Mouse (Mus musculus): ENCODE measurements around the gene Epb42. TPM values are rescaled to one million over a fixed set of nuclear protein-coding genes. Genes with fewer than 3 reads are reported as not detected.
"Not testable (repeated sequence)": the region's sequence is repeated elsewhere in the genome, so short reads cannot be mapped to it uniquely, and the experiment has no call there.

Gene Epb42
- total RNA-seq (2021), result not detected
- long read RNA-seq, experiment 1, result 0 reads
- long read RNA-seq, experiment 2, result 0 reads

DNA sequence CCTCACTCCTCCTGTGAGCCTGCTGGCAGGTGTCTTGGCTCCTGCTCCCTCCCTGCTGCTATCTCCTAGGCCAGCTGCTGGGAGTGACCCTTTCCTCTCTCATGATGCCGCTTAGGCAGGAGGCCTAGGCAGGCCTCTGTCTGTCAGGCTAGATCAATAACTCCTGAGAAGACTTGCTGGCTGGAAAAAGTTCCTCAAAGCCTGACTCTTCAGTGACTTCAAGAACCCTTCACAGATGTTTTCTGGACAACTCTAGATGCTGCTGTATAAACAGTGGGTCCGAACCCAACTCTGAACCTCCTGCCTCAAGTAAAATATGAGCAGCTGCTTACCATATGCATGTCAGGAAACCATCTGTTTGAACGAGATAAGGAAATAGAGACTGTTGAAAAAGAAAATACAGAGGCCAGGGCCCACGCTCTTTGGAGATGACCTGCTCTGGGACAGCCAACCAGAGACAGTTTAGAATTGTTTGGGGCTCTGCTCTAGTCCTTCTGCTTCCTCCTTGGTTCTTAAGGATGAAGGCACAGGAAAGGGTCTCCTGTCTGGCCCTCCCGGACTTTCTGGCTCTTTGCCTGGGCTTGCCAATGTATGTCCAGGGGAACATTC lies at the start of gene Epb42:
Epb42 (minus strand) TSS at position 340 of the 609 bp plus-strand sequence.
- DNase-seq, result no peak
- intact Hi-C loops (cut with DNase I), result no loop called here

DNA sequence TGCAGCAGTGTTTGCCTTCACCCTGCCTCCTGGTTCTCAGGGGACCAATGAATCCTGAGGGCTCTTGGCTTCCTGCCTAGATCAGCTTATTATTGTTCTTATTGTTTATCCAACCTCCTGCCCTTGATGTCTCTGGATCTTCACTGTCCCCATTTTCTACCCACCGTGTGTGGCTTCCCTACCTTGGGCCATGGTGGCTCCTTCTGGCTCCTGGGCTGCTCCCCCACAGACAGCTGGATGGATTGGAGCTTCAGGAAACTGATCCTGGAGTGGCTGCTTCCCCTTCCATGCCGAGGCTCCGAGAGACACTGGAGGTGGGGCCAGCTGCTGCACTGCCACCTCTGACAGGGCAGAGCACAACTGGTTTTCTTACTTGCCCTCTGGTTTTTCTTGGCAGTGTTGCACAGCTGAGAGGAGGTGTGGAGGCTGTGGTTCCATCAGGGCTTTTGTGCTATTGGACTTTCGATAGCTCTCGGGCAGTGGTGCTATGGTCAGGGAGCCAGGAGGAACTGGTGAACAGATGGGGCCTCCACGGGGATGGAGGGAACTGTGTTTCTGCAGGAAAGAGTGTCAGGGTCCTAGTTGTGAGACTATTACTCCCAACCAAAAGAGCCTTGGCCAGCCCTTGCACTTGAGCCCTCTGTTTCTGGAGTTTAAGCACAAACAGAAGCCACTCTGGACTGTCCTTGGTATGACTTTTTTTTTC lies 48.8 kb upstream of the Epb42 start, which contains the start of gene Tgm5:
Tgm5 (minus strand) TSS at position 362 of the 706 bp plus-strand sequence.
- no peak for DNase-seq
- intact Hi-C loops (cut with DNase I), result loop anchor here (1.0 kb wide), 1 partner anchor 9 kb away; no protein-coding TSS in a partner anchor

DNA sequence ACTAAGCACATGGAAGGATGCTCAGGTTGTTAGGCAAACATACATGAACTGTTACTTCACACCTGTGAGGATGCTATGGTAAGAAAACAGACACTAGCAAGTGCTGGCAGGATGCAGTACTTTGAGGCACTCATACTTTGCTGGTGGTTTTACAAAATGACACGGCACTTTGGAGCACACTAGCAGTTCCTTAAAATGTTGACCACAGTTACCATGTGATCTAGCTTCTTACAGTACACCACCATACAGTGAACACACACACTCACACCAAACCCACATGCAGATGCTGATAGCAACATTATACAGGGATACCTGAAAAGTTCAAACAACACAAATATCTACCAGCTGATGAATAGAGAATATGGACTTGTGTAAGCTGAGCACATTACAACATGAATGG lies 45.8 kb upstream of the Epb42 start:
- intact Hi-C loops (cut with DNase I), result no loop called here
- DNase-seq, result no peak

DNA sequence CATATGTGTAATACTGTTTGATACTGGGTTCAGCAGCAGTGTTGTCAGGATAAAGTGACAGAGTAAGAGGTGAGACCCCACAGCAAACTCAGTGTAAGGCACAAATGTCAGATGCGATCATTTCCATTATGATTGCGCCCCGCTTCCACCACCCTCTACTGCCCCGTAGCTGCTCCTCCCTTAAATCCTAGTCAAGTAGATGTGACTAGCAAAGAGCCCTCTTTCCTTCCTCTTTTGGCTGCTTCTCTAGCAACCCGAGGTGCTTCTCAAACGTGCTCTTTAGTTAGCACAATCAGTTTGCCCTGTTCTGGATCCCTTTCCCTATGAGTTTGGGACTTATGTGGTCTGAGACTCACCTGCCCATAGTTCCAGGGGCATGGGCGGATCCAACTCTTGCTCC lies 37.9 kb upstream of the Epb42 start:
- intact Hi-C loops (cut with DNase I), result no loop called here
- no peak for DNase-seq

DNA sequence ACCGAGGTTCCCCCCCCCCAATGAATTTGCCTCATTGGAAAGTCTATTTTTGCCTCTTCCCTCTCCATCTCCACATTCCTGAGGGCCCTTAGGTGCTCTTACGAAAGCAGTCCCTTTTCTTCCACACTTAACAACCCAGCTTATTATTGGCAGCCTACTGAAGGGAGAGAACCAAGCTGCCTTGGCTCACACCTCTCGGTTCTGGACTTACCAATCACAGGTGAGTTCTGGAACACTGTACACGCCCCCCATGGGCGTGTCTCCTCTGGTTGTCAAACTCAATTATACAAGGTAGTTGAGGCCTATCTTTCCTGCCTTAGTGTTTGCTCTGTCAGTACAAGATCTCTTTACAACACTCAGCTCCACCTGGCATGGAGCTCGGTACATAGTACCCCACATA lies 35.0 kb upstream of the Epb42 start:
- intact Hi-C loops (cut with DNase I), result no loop called here
- DNase-seq, result no peak

DNA sequence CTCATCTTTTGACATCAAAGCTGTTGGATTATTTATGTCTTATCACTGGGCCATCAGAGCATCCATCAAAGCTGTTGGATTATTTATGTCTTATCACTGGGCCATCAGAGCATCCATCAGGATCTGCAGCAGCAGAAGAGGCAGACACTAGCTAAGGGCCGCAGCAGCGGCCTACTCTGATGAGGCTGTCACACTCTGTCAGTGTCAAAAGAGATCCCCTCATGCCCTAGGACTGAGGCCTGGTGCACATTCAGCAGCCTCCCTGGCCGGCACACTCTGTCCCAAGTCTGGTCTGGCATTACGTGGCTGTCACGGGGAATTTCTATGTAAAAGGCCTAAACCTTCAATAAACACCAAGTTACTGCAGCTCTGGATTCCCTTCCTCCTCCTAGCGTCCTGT lies 32.6 kb upstream of the Epb42 start:
- DNase-seq, result no peak
- intact Hi-C loops (cut with DNase I), result no loop called here

DNA sequence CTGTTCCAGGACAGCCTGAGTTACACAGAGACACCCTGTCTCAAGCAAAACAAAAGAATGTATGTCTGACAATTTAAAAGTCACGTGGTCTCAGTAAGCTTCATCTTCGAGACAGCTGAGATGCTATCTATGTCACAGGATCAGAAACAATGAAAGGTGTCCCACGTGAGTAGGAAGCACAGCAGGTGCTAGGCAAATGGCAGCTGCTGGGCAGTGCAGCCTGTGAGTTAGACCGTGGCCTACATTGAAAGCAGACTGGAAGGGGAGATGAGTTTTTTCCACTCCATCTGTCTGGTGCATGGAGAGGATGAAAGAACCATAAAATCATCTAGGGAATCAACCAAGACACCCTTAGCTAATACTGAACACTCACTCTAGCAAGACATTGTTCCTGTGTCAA lies 30.2 kb upstream of the Epb42 start:
- no peak for DNase-seq
- intact Hi-C loops (cut with DNase I), result no loop called here

DNA sequence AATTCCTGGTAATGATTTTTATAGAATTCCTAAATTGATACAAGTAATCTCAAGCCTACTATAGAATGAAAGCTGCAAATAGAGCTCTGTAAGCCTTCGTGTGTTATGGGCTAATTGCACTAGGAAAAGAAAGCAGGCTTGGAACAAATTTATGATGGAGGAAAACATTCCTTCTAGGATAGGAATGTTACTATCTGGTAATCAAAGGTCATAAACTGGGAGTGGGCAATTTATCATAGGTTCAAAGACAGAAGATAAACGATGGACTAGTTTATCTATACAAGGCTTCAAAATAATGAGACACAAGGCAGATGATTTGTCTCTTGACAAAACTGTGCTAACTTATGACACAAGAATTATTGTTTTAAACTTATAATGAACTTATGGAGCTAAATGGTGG lies 24.4 kb upstream of the Epb42 start:
- DNase-seq, result no peak
- intact Hi-C loops (cut with DNase I), result no loop called here

DNA sequence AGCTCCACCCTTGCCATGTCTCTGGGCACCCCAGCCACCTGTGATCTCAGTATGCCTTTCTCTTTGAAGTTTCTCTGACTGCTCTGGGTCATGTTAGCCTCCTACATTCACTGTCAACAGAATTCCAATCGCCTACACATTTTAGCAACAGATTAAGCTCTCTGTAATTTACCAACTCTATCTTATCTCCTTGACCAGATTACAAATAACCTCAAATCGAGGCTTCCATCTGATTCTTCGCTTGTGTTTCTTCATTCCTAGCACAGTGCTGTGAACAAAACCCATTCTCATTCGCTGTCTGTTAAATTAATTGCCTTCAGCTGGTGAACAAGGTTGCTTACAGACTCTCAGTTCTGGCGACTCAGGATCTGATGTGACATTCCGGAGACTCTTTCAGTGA lies 21.1 kb upstream of the Epb42 start:
- intact Hi-C loops (cut with DNase I), result no loop called here
- DNase-seq, result no peak

DNA sequence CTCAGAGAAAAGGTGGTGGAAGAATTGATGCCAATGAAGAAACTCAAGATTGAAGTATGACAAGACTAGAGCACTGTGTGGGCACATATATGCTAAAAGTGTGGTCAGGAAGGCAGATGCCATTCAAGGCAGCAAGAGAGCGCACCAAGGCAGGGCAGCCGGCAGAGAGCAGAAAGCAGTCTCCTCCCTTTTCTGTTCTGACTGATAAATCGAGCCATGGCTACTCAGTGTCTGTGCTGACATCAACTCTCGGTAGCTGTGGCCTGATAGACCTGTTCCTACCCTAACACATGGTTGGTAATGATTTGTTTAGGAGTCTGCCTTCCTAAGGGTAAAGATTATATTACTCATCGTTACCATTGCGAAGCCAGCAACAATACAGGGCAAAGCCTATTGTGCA lies 19.0 kb upstream of the Epb42 start:
- intact Hi-C loops (cut with DNase I), result no loop called here
- no peak for DNase-seq

DNA sequence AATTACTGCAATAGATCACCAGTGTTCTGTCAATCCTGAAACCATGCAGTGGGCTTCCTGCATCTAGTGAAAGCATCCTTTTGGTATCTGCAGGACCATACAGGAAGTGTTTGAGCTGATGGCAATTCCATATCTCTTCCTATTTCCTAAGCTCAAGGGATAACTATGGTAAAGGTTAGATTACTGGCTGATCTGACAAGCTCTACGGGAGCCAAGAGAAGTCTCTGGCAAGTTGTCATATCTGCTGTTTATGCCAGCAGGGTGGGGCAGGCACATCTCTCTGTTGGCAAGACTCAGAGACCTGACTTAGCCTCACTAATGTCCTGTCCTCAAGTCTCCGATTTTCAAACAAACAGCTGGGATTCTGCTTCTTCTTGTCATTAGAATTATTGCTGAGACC lies 17.2 kb upstream of the Epb42 start:
- no peak for DNase-seq
- intact Hi-C loops (cut with DNase I), result no loop called here

DNA sequence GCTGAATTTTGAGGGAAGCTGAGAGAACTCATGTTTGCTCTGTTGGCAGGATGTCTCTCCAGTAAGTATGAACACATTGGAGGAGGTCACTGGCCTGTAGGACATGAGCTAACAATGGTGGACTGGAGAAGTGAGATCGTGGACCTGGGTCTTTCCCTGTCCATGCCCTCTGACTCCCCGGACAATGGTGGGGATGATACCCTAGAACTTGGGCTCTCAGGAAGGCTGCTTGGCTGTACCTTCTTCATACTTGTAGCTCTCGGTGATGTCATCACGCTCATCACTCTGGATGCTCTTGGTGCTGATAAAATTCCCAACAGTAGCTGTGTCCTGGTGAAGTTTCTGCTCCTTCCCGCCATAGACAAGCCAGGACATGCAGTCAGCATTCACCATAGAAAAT lies 15.3 kb upstream of the Epb42 start:
- DNase-seq, result no peak
- intact Hi-C loops (cut with DNase I), result no loop called here

DNA sequence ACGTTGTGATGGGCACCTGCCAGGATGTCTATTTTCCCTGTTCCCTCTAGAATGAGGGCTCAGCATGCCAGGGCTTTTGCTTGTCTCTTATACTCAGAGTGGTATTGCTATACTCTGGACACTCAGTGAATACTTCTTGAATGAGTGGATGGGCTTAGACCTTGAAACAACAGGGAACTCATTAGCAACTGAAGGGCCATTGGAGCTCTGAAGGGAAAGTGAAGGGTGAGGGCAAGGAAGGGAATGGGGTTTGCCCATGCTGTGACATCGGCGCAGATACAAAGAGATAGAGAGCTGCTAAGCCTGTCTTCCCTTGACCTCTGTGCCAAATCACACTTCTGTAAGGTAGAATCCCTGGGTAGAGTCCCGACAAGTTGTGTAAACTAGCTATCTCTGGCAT lies 8.8 kb upstream of the Epb42 start:
- DNase-seq, result no peak
- intact Hi-C loops (cut with DNase I), result no loop called here

DNA sequence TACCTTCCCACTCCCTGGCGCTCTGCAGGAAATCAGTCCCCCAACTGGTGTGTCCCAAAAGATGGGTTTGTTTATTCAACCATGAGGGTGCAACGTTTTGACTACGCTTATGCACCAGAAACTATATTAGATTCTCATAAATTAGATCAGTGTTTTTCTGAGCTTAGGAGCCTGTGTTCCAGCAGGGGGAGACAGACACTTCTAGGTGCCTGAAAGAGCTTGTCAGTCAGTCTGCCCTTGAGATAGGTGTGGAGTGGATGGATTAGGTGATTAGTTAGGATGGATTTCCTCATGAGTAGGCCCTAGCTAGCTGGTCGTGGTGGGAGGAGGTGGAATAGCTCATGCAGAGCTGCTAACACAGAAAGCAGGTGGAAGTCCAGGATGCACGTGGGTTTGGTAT lies 4.2 kb upstream of the Epb42 start:
- intact Hi-C loops (cut with DNase I), result loop anchor here (5.0 kb wide), 1 partner anchor 61 kb away; no protein-coding TSS in a partner anchor
- no peak for DNase-seq

DNA sequence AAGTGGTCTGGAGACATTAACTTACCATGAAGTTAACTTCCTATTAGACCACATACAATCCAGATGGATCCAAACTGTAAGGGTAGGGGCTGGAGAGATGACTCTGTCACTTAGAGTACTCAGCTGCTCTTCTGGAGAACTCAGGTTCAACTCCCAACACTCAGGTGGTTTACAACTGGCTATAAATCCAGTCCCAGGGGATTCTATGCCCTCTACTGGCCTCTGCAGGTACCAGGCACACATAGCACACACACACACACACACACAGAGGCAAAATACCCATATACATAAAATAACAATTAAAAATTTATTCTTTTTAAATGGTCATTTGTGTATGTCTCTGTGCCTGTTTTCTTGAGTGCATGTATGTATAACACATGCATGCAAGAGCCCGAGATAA lies 2.5 kb upstream of the Epb42 start:
- intact Hi-C loops (cut with DNase I), result no loop called here
- DNase-seq, result no peak

DNA sequence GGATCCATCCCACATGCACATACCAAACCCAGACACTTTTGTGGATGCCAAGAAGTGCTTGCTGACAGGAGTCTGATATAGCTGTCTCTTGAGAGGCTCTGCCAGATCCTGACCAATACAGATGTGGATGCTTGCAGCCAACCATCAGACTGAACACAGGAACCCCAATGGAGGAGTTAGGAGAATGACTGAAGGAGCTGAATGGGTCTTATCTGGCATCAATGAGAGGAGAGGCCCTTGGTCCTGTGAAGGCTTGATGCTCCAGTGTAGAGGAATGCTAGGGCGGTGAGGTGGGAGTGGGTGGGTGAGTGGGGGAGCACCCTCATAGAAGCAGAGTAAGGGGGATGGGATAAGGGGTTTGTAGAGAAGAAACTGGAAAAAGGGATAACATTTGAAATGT lies 2.0 kb upstream of the Epb42 start:
- DNase-seq; intact Hi-C loops (cut with DNase I): not testable (repeated sequence)

DNA sequence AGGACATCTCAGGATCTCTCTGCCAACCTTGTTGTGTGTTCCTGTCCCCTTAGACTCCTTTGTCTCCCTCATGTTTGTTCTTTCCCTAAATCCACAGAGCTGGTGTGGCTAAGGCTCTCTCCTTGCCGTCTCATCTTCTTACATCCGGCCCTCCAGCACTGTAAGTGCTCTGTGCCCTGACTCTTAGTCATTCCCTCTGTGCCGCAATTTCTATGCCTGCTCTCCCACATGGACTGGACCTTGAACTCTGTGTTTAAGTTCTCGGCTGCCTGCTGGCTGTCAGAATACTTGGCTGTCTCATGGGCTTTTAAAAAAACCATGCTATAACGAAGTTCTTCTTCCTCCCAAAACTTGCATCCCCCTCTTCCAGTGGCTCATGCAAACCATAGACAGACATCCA lies 14.0 kb downstream of the Epb42 start:
- no peak for DNase-seq
- intact Hi-C loops (cut with DNase I), result no loop called here

DNA sequence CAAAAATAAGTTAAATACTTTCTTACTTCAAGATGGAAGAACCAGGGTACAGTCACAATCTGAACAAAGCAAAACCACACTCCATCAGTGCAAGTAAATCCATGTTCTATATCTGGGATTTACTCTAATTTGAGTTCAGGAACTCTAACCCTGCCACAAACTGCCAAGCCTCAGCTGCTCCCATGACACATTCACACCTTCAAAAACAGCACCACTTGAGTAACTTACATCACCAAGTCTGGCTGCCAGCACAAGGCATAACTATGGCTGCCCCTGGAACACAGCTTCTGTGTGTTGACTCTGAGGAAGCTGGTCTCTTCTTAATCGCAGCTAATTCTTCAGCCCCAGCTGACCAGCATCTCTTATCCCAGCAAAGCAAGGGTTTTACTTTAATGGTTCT lies 19.7 kb downstream of the Epb42 start:
- no peak for DNase-seq
- intact Hi-C loops (cut with DNase I), result no loop called here

DNA sequence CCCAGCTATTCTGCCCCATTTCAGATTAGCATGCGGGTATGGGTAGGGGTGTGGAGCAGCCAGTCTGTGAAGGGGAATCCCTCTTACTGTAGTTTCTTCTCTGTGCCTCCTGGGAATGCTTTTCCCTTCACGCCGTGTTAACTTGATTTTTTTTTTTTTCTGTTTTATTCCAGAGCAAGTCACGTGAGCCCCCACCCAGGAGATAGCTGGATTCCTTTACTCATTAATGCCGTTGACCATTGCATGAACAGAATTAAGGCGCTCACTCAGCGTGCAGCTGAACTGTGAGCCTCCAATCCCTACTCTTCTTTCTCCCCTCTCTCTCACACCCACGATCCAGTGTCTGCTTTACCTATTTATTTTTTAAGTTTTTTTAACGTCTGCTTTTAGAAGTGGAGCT lies 20.6 kb downstream of the Epb42 start:
- no peak for DNase-seq
- intact Hi-C loops (cut with DNase I), result no loop called here

DNA sequence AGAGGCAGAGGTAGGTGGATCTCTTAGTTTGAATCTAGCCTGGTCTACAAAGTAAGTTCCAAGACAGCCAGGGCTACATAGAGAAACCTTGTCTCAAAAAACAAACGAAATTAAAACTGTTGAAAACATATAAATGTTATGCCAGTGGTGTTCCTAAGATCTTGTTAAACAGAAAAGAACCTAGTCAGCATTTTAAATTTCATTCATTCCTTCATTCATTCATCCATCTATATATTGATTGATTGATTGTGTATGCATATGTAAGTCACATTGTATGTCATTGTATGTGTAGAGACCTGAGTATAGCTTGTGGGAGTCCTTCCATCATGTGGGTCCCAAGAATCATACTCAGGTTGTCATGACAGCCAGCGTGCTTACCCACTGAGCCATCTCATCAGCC lies 21.4 kb downstream of the Epb42 start:
- intact Hi-C loops (cut with DNase I), result no loop called here
- no peak for DNase-seq

DNA sequence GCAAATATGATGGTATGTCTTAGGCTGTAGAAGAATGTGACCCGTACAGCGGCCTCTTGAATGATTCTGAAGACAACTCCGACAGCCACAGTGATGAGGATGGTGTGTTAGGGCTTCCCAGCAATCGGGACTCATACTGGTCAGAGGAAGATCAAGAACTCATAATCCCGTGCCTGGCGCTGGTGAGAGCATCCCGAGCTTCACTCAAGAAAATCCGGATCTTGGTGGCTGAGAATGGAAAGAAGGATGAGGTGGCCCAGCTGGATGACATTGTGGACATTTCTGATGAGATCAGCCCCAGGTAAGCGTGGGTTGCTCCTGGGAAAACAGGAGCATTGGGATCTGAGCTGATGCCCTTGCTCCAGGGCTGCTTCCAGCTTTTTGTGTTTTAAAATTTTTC lies 24.2 kb downstream of the Epb42 start:
- intact Hi-C loops (cut with DNase I), result no loop called here
- no peak for DNase-seq

DNA sequence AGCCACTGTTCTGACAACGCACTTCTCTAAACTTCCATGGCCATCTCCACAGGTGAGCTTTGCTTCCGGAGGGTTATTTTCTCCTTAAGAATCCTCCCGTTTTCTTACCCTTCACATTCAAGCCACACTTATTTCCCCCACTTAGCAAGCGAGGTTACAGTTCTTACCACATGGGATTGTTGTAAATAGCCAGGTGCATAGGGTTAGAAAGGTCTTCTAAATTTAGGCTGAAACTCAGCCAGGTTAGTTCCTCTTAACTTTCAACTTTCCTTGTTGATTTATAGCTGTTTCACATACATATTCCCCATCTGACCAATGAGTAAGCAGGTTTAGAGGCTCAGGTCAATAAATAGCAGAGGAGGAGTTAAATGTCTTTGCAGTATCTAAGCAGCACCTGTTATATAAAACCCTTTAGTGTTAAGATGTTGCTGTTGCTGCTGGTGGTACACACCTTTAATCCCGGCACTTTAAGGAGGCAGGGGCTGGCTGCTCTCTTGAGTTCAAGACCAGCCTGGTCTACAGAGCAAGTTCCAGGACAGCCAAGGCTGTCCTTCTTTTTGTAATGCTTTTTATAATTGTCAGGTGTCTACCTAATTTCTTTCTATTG lies 27.7 kb downstream of the Epb42 start:
- DNase-seq, result no peak
- intact Hi-C loops (cut with DNase I), result no loop called here

Measured in gastrocnemius, postnatal 36 days (tissue).